Mouse (Mus musculus): ENCODE data around the gene Myo1e. TPM values are rescaled to one million over a fixed set of nuclear protein-coding genes. Genes with fewer than 3 reads are reported as not detected.

Gene Myo1e
- polyA plus RNA-seq, 1 experiment from 2014 or later: 12.2 TPM

DNA sequence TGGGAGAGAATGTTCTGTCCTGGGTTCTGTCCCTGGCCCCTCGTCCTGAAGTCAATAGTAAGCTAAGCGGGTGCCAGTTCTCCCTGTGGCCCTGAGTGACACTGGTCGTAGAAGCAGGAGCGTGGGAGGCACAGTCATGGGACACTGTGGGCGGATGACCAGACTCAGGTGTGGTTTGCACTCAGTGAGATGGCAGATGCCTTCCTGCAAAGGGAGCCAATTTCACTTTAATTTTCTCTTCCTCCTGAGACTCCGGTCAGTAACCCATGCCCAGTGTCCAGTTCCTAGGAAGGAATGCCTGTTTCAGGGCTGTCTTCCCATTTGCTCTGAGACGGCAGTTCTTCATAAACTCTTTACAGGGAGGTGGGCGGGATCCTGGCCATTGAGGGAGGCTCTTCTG is 36.1 kb downstream of the Myo1e start:
- no peak for ATAC-seq (replicated peaks; ENCODE audit: extremely low read depth, insufficient read depth, low FRiP score)

GRCm38 (mm10) chr9:70243708-70244107 is 36.6 kb downstream of the Myo1e start:
- Histone ChIP-seq H3K4me1 (ENCODE audit: control insufficient read depth, insufficient read depth, low read length) (peaks cover 14% of the 10 kb centered on the region), H3K27me3 (ENCODE audit: control insufficient read depth, insufficient read depth, low read length) (no peaks in the 10 kb centered on the region), H3K27ac (ENCODE audit: low read length) (no peak overlapping the region), H3K4me2 (ENCODE audit: low read depth, low read length) (no peak overlapping the region), H3K36me3 (ENCODE audit: control insufficient read depth, insufficient read depth) (no peaks in the 10 kb centered on the region), H3K9me3 (replicated peaks; ENCODE audit: control insufficient read depth, low read length) (no peaks in the 10 kb centered on the region), H3K9ac (ENCODE audit: low read length) (no peak overlapping the region), H3K4me3 (ENCODE audit: low read length) (no peak overlapping the region)
- 81% methylated on average over 2 of the region's 2 CpGs for WGBS
- ATAC-seq (replicated peaks; ENCODE audit: extremely low read depth, insufficient read depth, low FRiP score): no peak

More for the DNA sequence above, 36.1 kb downstream of the Myo1e start:
- peaks cover 14% of the 10 kb centered on the region for H3K4me1 ChIP-seq (ENCODE audit: control insufficient read depth, insufficient read depth, low read length)
- no peak overlapping the region for H3K4me3 ChIP-seq (ENCODE audit: low read length)
- no peaks in the 10 kb centered on the region for H3K9me3 ChIP-seq (replicated peaks; ENCODE audit: control insufficient read depth, low read length)
- H3K27ac ChIP-seq (ENCODE audit: low read length): no peak overlapping the region
- no peaks in the 10 kb centered on the region for H3K27me3 ChIP-seq (ENCODE audit: control insufficient read depth, insufficient read depth, low read length)
- WGBS: 74% methylated on average over 8 of the region's 8 CpGs
- no peak overlapping the region for H3K9ac ChIP-seq (ENCODE audit: low read length)
- no peak overlapping the region for H3K4me2 ChIP-seq (ENCODE audit: low read depth, low read length)
- no peaks in the 10 kb centered on the region for H3K36me3 ChIP-seq (ENCODE audit: control insufficient read depth, insufficient read depth)

- Histone ChIP-seq H3K36me3 (ENCODE audit: control insufficient read depth, insufficient read depth) (no peaks in the 10 kb centered on the region), H3K27ac (ENCODE audit: low read length) (no peak overlapping the region), H3K9me3 (replicated peaks; ENCODE audit: control insufficient read depth, low read length) (no peaks in the 10 kb centered on the region), H3K4me2 (ENCODE audit: low read depth, low read length) (no peak overlapping the region), H3K27me3 (ENCODE audit: control insufficient read depth, insufficient read depth, low read length) (no peaks in the 10 kb centered on the region), H3K9ac (ENCODE audit: low read length) (no peak overlapping the region), H3K4me1 (ENCODE audit: control insufficient read depth, insufficient read depth, low read length) (peaks cover 14% of the 10 kb centered on the region), H3K4me3 (ENCODE audit: low read length) (no peak overlapping the region)
- ATAC-seq (replicated peaks; ENCODE audit: extremely low read depth, insufficient read depth, low FRiP score): no peak
- WGBS: 83% methylated on average over 7 of the region's 7 CpGs
Observed at GRCm38 (mm10) chr9:70244115-70244514, 37.0 kb downstream of the Myo1e start.

- H3K27ac ChIP-seq (ENCODE audit: low read length): no peak overlapping the region
- 89% methylated on average over 9 of the region's 9 CpGs for WGBS
- no peak overlapping the region for H3K4me3 ChIP-seq (ENCODE audit: low read length)
- H3K9me3 ChIP-seq (replicated peaks; ENCODE audit: control insufficient read depth, low read length): no peaks in the 10 kb centered on the region
- no peak overlapping the region for H3K9ac ChIP-seq (ENCODE audit: low read length)
- no peaks in the 10 kb centered on the region for H3K27me3 ChIP-seq (ENCODE audit: control insufficient read depth, insufficient read depth, low read length)
- H3K36me3 ChIP-seq (ENCODE audit: control insufficient read depth, insufficient read depth): no peaks in the 10 kb centered on the region
- peaks cover 14% of the 10 kb centered on the region for H3K4me1 ChIP-seq (ENCODE audit: control insufficient read depth, insufficient read depth, low read length)
- no peak overlapping the region for H3K4me2 ChIP-seq (ENCODE audit: low read depth, low read length)
- no peak for ATAC-seq (replicated peaks; ENCODE audit: extremely low read depth, insufficient read depth, low FRiP score)
Observed at GRCm38 (mm10) chr9:70245040-70245439, 37.9 kb downstream of the Myo1e start.

DNA sequence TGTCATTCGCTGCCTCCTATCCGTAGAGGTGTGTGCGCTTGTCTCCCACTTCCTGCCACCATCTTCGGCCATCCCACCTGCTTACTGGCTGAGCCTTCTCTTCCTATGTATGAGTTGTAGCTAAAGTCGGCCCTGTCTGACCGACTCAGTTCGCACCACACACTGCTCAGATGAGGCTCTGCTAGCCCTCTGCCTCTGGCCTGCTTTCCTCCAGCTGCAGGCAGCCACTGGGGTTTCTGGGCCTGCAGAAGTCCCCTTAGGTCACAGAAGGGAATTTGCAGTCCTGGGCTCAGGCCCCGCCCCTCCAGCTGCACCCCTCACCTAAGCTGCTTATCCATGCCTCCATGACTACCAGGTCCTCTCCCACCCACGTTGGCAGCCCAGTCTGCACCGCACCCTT is 39.3 kb downstream of the Myo1e start:
- no peak overlapping the region for H3K27ac ChIP-seq (ENCODE audit: low read length)
- H3K36me3 ChIP-seq (ENCODE audit: control insufficient read depth, insufficient read depth): no peaks in the 10 kb centered on the region
- H3K4me1 ChIP-seq (ENCODE audit: control insufficient read depth, insufficient read depth, low read length): peaks cover 20% of the 10 kb centered on the region
- H3K9ac ChIP-seq (ENCODE audit: low read length): no peak overlapping the region
- H3K27me3 ChIP-seq (ENCODE audit: control insufficient read depth, insufficient read depth, low read length): no peaks in the 10 kb centered on the region
- ATAC-seq (replicated peaks; ENCODE audit: extremely low read depth, insufficient read depth, low FRiP score): no peak
- H3K9me3 ChIP-seq (replicated peaks; ENCODE audit: control insufficient read depth, low read length): no peaks in the 10 kb centered on the region
- WGBS: 71% methylated on average over 10 of the region's 10 CpGs
- no peak overlapping the region for H3K4me2 ChIP-seq (ENCODE audit: low read depth, low read length)
- H3K4me3 ChIP-seq (ENCODE audit: low read length): no peak overlapping the region

DNA sequence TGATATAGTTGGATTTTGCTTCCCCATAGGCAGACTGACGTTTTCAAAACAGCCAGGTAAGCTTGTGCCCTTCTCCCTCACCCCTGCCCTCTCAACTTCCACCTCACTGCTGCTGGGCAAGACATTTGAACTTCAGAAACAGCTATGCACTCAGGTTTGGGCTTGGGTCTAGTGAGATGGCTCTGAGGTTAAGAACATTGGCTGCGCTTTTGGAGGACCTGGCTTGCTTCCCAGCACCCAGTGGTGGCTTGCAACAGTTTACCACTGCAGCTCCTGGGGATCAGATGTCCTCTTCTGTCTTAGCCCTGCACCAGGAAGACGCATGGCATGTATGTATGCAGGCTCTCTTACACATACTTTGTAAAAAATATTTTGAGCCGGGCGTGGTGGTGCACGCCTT is 40.9 kb downstream of the Myo1e start:
- no peak overlapping the region for H3K27ac ChIP-seq (ENCODE audit: low read length)
- no peak overlapping the region for H3K4me2 ChIP-seq (ENCODE audit: low read depth, low read length)
- H3K27me3 ChIP-seq (ENCODE audit: control insufficient read depth, insufficient read depth, low read length): no peaks in the 10 kb centered on the region
- ATAC-seq (replicated peaks; ENCODE audit: extremely low read depth, insufficient read depth, low FRiP score): no peak
- no peaks in the 10 kb centered on the region for H3K9me3 ChIP-seq (replicated peaks; ENCODE audit: control insufficient read depth, low read length)
- WGBS: 88% methylated on average over 6 of the region's 6 CpGs
- H3K4me3 ChIP-seq (ENCODE audit: low read length): no peak overlapping the region
- peaks cover 9% of the 10 kb centered on the region for H3K4me1 ChIP-seq (ENCODE audit: control insufficient read depth, insufficient read depth, low read length)
- H3K9ac ChIP-seq (ENCODE audit: low read length): no peak overlapping the region
- no peaks in the 10 kb centered on the region for H3K36me3 ChIP-seq (ENCODE audit: control insufficient read depth, insufficient read depth)

GRCm38 (mm10) chr9:70248826-70249225 is 41.7 kb downstream of the Myo1e start:
- WGBS: 70% methylated on average over 4 of the region's 4 CpGs
- H3K4me1 ChIP-seq (ENCODE audit: control insufficient read depth, insufficient read depth, low read length): peaks cover 10% of the 10 kb centered on the region
- H3K27ac ChIP-seq (ENCODE audit: low read length): no peak overlapping the region

DNA sequence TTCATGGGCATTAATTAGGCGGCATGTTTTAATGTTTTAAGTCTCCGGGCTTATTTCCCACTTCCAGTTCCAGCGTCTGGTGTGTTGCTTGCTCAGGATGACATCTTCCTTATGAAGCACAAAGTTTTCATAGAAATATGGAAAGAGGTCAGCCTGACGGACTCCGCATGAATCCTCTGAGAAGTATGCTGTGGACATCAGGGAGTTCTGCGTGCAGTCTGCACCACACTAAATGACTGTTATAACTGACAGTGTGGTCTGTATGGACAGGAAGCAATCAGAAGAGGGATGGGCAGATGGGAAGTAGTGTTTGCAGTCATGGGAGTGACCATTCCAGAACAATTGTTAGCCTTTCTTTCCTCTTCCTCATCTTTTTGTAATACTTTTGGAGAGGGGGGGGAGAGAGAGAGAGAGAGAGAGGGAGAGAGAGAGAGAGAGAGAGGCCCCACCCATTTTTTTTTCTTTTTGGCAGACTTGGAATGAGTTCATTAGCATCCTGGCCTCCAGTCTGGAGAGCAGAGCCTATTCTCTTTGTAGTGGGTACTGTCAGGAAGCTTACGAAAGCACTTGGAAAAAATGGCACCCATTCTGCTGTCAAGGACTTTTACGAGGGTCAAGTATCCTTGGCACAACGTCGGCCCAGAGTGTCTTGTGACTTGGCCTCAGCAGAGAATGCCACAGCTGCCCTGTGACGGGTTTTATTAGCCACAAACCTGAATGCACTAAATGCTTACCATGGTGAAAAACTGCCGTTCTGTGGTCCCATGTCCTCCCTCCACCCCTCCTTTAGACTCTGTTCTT is 42.9 kb downstream of the Myo1e start:
- peaks cover 10% of the 10 kb centered on the region for H3K4me1 ChIP-seq (ENCODE audit: control insufficient read depth, insufficient read depth, low read length)
- no peak overlapping the region for H3K4me2 ChIP-seq (ENCODE audit: low read depth, low read length)
- H3K27ac ChIP-seq (ENCODE audit: low read length): no peak overlapping the region
- ATAC-seq (replicated peaks; ENCODE audit: extremely low read depth, insufficient read depth, low FRiP score): no peak
- WGBS: 57% methylated on average over 12 of the region's 12 CpGs
- H3K27me3 ChIP-seq (ENCODE audit: control insufficient read depth, insufficient read depth, low read length): no peaks in the 10 kb centered on the region
- H3K4me3 ChIP-seq (ENCODE audit: low read length): no peak overlapping the region
- H3K9me3 ChIP-seq (replicated peaks; ENCODE audit: control insufficient read depth, low read length): no peaks in the 10 kb centered on the region
- no peak overlapping the region for H3K9ac ChIP-seq (ENCODE audit: low read length)
- no peaks in the 10 kb centered on the region for H3K36me3 ChIP-seq (ENCODE audit: control insufficient read depth, insufficient read depth)

More at GRCm38 (mm10) chr9:70248826-70249225, 41.7 kb downstream of the Myo1e start:
- Histone ChIP-seq H3K4me2 (ENCODE audit: low read depth, low read length) (no peak overlapping the region), H3K27me3 (ENCODE audit: control insufficient read depth, insufficient read depth, low read length) (no peaks in the 10 kb centered on the region), H3K4me3 (ENCODE audit: low read length) (no peak overlapping the region), H3K9ac (ENCODE audit: low read length) (no peak overlapping the region), H3K9me3 (replicated peaks; ENCODE audit: control insufficient read depth, low read length) (no peaks in the 10 kb centered on the region), H3K36me3 (ENCODE audit: control insufficient read depth, insufficient read depth) (no peaks in the 10 kb centered on the region)
- no peak for ATAC-seq (replicated peaks; ENCODE audit: extremely low read depth, insufficient read depth, low FRiP score)

- peaks cover 10% of the 10 kb centered on the region for H3K4me1 ChIP-seq (ENCODE audit: control insufficient read depth, insufficient read depth, low read length)
- ATAC-seq (replicated peaks; ENCODE audit: extremely low read depth, insufficient read depth, low FRiP score): no peak
- no peak overlapping the region for H3K27ac ChIP-seq (ENCODE audit: low read length)
- no peak overlapping the region for H3K9ac ChIP-seq (ENCODE audit: low read length)
- no peaks in the 10 kb centered on the region for H3K27me3 ChIP-seq (ENCODE audit: control insufficient read depth, insufficient read depth, low read length)
- no peak overlapping the region for H3K4me3 ChIP-seq (ENCODE audit: low read length)
- no peaks in the 10 kb centered on the region for H3K36me3 ChIP-seq (ENCODE audit: control insufficient read depth, insufficient read depth)
- WGBS: 89% methylated on average over 10 of the region's 10 CpGs
- H3K4me2 ChIP-seq (ENCODE audit: low read depth, low read length): no peak overlapping the region
- no peaks in the 10 kb centered on the region for H3K9me3 ChIP-seq (replicated peaks; ENCODE audit: control insufficient read depth, low read length)
Observed at GRCm38 (mm10) chr9:70251441-70251985, 44.4 kb downstream of the Myo1e start.

Data from heart, embryonic 16.5 days (tissue).